Mouse (Mus musculus) CH12.LX (cell line): Measurements from ENCODE around the gene Cul9.

Source experiments
- CTCF ChIP-seq, 2 experiments: IDR thresholded peaks in 1 of 2; conservative IDR thresholded peaks in 1 of 2; 2 replicates each; pipeline ENCODE4 v1.5.1; 2011 to 2012; ENCODE audit warnings: low read depth in 2 of 2, low read length in 2 of 2, improper control_type of control experiment in 1 of 2, inconsistent platforms in 1 of 2, mild to moderate bottlenecking in 1 of 2, moderate library complexity in 1 of 2
- ETS1 ChIP-seq: conservative IDR thresholded peaks from 2 replicates; pipeline ENCODE4 v1.6.1; 2012; ENCODE audit warnings: low read depth, mild to moderate bottlenecking, inconsistent platforms, low read length, improper control_type of control experiment, moderate library complexity
- GABPA ChIP-seq: IDR thresholded peaks from 2 replicates; pipeline ENCODE4 v1.6.1; 2012; ENCODE audit warnings: low read depth, low read length, improper control_type of control experiment, inconsistent platforms; ENCODE audit not compliant: insufficient replicate concordance
- USF2 ChIP-seq: conservative IDR thresholded peaks from 2 replicates; pipeline ENCODE4 v1.6.1; 2011; ENCODE audit warnings: low read depth, low read length, improper control_type of control experiment

DNA sequence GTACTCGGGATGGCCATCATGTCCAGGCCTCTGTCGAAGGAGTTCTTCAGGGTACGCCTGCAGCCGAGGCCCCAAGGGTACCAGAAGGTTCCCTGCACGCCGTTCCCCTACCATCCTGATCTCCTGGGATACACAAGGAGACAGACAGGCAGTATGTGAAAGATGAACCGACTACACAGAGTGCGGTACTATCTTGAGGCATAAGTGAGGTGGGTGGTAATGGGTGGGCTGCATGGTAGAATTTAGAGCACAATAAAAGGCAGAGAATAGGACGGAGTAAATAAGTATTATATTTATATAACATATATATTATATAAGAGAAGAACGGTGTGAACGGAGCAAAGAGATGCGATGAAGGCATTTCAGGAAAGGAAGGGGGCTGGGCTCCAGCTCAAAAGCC is 2.5 kb downstream of the Cul9 start:
- TF ChIP-seq GABPA (no peak), CTCF (conservative IDR thresholded peaks at IDR 0.05 in 1 of 2, IDR thresholded peaks at IDR 0.05 in 1 of 2; ENCODE audit: low read depth in 2 of 2, low read length in 2 of 2) (no peak), ETS1 (no peak), USF2 (no peak)
